Mouse (Mus musculus): ENCODE results near the gene Ntm. TPM values are rescaled to one million over a fixed set of nuclear protein-coding genes. Genes with fewer than 3 reads are reported as not detected.

Ntm gene
- polyA plus RNA-seq, 1 experiment from 2014 or later, result 26.5 TPM

DNA sequence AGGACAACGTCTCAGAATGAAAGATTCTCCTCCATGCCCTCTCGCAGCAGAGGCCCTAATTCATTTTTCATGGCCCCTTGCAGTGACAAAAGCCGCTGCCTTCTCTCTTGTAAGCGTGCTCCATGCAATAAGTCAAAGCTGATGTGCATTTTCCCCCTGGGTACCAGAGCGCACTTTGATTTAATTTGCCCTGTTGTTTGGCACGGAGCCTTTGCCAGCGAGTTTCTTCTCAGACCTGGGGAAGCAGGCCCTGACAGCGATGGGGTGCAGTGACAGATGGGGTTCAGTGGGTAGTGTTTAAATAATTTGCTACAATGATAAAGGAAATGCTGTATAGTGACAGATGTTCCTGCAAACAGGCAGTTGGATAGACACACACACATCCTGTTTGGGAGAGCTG lies 904.1 kb downstream of the Ntm start:
- H3K27me3 ChIP-seq, result no peaks in the 10 kb centered on the region
- no peak overlapping the region for H3K4me3 ChIP-seq
- H3K36me3 ChIP-seq, result no peaks in the 10 kb centered on the region
- H3K9me3 ChIP-seq (replicated peaks), result no peaks in the 10 kb centered on the region
- H3K27ac ChIP-seq, result no peak overlapping the region
- H3K9ac ChIP-seq, result no peak overlapping the region
- H3K4me2 ChIP-seq, result no peak overlapping the region
- no peaks in the 10 kb centered on the region for H3K4me1 ChIP-seq (replicated peaks)
- 82% methylated on average over 8 of the region's 8 CpGs for WGBS
- no peak for ATAC-seq (replicated peaks; ENCODE audit: insufficient number of reproducible peaks, insufficient read depth, low FRiP score, low read depth)

DNA sequence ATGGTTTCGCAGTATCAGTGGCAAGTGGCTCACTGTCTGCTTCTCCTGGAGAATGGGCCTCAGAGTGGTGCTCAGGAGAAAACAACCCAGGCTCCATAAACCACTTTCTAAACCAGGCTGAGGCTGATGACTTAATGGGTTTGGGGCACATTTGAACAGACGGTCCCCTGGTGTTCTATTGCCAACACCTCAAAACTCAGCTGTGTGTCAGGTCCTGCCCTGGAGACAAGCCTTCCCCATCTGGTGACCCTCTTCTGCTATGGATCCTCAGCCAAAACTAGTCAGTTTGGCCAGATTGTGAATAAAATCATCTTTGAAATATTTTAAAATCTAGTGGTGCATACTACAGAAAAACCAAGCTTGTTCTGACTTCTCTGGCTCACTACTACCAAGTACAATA lies 907.3 kb downstream of the Ntm start:
- H3K27me3 ChIP-seq, result no peaks in the 10 kb centered on the region
- no peak overlapping the region for H3K27ac ChIP-seq
- no peak overlapping the region for H3K4me2 ChIP-seq
- H3K9me3 ChIP-seq (replicated peaks), result no peaks in the 10 kb centered on the region
- no peak overlapping the region for H3K9ac ChIP-seq
- no peak for ATAC-seq (replicated peaks; ENCODE audit: insufficient number of reproducible peaks, insufficient read depth, low FRiP score, low read depth)
- no peaks in the 10 kb centered on the region for H3K36me3 ChIP-seq
- no peak overlapping the region for H3K4me3 ChIP-seq
- WGBS, result 87% methylated on average over 2 of the region's 2 CpGs
- H3K4me1 ChIP-seq (replicated peaks), result no peaks in the 10 kb centered on the region

DNA sequence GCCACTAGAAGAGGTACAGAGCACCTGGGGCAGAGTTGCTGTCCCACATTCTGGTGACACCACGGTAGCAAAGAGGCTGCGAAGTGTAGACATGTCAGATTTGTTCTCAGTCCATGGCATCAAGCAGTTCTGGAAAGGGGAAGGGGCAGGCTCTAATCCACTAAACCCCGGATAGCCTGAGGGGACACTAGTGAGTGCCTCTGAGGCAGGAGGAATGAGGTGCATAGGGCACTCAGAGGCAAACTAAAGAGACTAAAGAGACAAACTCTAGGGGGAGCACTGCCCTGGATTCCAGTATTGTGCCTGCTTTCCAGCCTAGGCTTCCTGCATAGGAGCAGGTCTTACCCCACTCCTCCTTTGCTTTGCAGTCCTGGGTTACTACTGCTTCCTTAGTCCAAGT lies 926.5 kb downstream of the Ntm start:
- Histone ChIP-seq H3K4me3 (no peak overlapping the region), H3K4me1 (replicated peaks) (no peaks in the 10 kb centered on the region; the same call in 1 of the 2 replicates), H3K9ac (no peak overlapping the region), H3K27me3 (no peaks in the 10 kb centered on the region), H3K9me3 (replicated peaks) (no peaks in the 10 kb centered on the region), H3K36me3 (no peaks in the 10 kb centered on the region), H3K27ac (no peak overlapping the region), H3K4me2 (no peak overlapping the region)
- WGBS, result 36% methylated on average over 3 of the region's 3 CpGs
- ATAC-seq (replicated peaks; ENCODE audit: insufficient number of reproducible peaks, insufficient read depth, low FRiP score, low read depth), result no peak

DNA sequence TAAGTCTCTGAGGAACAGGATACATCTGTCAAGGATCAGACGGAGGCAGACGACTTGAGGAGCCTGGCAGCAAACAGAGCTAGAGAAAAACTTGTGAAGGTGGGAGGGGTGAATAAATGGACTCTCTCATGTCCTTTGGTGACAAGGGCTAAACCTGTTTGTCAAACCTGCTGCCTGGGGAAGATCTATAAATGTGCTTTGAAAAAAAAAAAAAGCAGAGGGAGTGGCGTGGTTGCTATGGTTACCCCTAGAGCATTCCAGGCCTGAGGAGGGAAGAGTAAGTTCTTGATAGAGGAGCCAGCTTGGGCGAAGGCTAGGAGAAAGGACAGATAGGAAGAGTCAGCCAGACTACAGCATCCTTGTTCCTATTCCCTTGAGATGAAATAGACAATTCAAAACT lies 926.9 kb downstream of the Ntm start:
- no peaks in the 10 kb centered on the region for H3K36me3 ChIP-seq
- WGBS, result 27% methylated on average over 4 of the region's 4 CpGs
- ATAC-seq (replicated peaks; ENCODE audit: insufficient number of reproducible peaks, insufficient read depth, low FRiP score, low read depth), result no peak
- H3K9ac ChIP-seq, result no peak overlapping the region
- H3K9me3 ChIP-seq (replicated peaks), result no peaks in the 10 kb centered on the region
- no peak overlapping the region for H3K4me3 ChIP-seq
- no peaks in the 10 kb centered on the region; the same call in 1 of the 2 replicates for H3K4me1 ChIP-seq (replicated peaks)
- H3K27me3 ChIP-seq, result no peaks in the 10 kb centered on the region
- no peak overlapping the region for H3K4me2 ChIP-seq
- no peak overlapping the region for H3K27ac ChIP-seq

DNA sequence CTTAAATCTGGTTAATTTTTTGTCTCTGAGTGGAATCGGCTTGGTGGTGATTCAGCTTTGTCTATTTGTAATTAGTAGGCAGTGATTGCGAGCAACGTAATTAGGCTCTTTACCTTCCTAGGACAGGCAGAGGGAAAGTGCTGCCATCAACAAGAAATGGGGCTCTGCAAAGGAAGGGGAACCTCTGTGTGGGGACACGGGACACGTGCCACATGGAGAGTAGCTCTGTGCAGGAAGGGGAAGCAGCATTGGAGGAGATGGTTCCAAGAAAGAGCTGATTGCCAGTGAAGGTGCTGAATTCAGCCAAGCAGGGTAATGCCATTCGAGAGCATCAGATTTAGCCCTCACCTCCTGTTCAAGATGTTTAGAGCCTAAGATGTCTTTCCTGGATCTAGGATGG lies 936.5 kb downstream of the Ntm start:
- ATAC-seq (replicated peaks; ENCODE audit: insufficient number of reproducible peaks, insufficient read depth, low FRiP score, low read depth), result no peak
- Histone ChIP-seq H3K27me3 (no peaks in the 10 kb centered on the region), H3K4me3 (no peak overlapping the region), H3K27ac (peak overlapping the region; percentile 36), H3K4me1 (replicated peaks) (peaks cover 26% of the 10 kb centered on the region), H3K9ac (no peak overlapping the region), H3K9me3 (replicated peaks) (no peaks in the 10 kb centered on the region), H3K36me3 (no peaks in the 10 kb centered on the region), H3K4me2 (no peak overlapping the region)
- 79% methylated on average over 6 of the region's 6 CpGs for WGBS

DNA sequence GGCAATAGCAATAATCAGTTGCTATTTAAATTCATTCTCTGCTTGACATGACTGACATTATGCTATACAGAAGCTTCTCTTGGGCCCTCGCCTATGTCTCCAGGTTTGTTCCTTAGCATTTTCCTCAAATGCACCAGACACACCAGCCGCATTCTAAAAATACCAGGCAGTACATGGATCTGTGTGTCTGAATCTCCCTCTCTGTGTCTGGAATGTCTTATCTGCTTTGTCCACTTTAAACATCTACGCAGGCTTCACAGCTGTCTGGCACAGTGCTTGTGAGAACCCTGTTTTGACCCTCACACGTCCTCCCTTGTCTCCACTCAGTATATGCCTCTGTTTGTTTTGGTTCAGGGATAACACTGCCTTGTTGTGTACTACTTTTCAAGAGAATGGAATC lies 937.3 kb downstream of the Ntm start:
- ATAC-seq (replicated peaks; ENCODE audit: insufficient number of reproducible peaks, insufficient read depth, low FRiP score, low read depth), result peak; percentile 80; the same call in 1 of the 2 replicates

DNA sequence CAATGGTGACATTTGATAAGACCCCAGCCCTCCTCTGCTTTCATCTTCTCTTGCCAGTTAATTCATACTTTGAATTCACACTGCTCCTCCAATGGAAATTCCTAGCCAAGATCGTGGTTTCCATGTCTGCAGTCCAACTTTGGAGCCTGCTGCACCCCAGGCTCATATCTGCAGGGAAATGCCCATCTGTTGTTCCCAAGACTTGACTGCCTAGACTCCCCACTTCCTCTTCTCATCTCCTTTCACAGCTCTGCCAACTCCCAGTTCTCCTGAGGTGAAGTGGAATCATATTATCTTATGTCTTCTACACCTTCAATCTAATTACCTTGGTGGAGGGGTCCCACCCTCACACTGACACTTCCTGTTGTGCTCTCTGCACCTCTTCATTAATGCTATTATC lies 937.8 kb downstream of the Ntm start:
- Histone ChIP-seq H3K27me3 (no peaks in the 10 kb centered on the region), H3K4me3 (no peak overlapping the region), H3K9me3 (replicated peaks) (no peaks in the 10 kb centered on the region), H3K36me3 (no peaks in the 10 kb centered on the region), H3K9ac (no peak overlapping the region), H3K4me1 (replicated peaks) (peaks cover 26% of the 10 kb centered on the region), H3K27ac (peak overlapping the region; percentile 62), H3K4me2 (no peak overlapping the region)
- no peak for ATAC-seq (replicated peaks; ENCODE audit: insufficient number of reproducible peaks, insufficient read depth, low FRiP score, low read depth)
- 45% methylated on average over 1 of the region's 1 CpGs for WGBS

More for the DNA sequence above, 937.3 kb downstream of the Ntm start:
- Histone ChIP-seq H3K9me3 (replicated peaks) (no peaks in the 10 kb centered on the region), H3K4me2 (no peak overlapping the region), H3K4me3 (no peak overlapping the region), H3K4me1 (replicated peaks) (peaks cover 26% of the 10 kb centered on the region), H3K36me3 (no peaks in the 10 kb centered on the region), H3K9ac (no peak overlapping the region), H3K27ac (peak overlapping the region; percentile 62), H3K27me3 (no peaks in the 10 kb centered on the region)
- WGBS, result 24% methylated on average over 4 of the region's 4 CpGs

DNA sequence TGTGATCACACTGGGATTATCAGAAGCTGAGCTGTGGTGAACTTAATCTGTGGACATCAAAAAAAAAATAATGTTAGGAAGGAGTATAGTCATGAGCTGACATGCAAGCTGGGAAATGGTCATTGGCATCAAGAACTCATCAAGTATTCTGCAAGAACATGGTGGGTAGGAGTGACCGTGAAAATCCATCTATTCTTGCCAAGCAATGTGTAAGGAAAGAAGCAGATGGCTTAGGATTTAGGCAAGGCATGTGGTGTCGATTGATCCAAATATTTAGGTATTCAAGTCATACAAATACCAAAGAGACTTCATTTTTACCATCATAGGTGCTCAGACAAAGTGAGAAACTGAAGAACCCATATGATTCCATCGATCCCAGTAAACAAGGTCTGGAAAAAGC lies 946.1 kb downstream of the Ntm start:
- no peak overlapping the region for H3K4me3 ChIP-seq
- no peak overlapping the region for H3K9ac ChIP-seq
- 90% methylated on average over 3 of the region's 3 CpGs for WGBS
- no peaks in the 10 kb centered on the region for H3K9me3 ChIP-seq (replicated peaks)
- no peak overlapping the region for H3K4me2 ChIP-seq
- ATAC-seq (replicated peaks; ENCODE audit: insufficient number of reproducible peaks, insufficient read depth, low FRiP score, low read depth), result no peak
- no peaks in the 10 kb centered on the region; the same call in 1 of the 2 replicates for H3K4me1 ChIP-seq (replicated peaks)
- H3K36me3 ChIP-seq, result no peaks in the 10 kb centered on the region
- H3K27me3 ChIP-seq, result no peaks in the 10 kb centered on the region
- H3K27ac ChIP-seq, result no peak overlapping the region

DNA sequence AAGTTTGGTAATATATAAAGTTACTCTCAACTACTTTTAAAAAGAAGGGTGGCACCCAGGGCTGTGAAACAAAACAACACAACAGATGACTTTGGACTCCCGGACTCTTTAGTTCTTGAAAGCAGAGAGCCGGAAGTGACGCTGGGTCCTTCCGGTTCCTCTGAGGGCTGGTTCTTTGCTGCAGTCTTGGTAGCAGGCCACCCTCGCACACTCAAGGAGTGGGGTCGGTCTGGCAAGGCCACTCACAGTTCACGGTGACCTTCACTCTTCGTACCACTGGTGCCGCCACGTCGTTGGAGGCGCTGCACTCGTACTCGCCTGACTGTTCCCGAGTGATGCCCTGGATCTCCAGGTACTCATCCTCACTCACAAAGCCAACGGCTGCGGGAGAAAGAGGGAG lies 949.1 kb downstream of the Ntm start:
- Histone ChIP-seq H3K36me3 (no peaks in the 10 kb centered on the region), H3K9me3 (replicated peaks) (no peaks in the 10 kb centered on the region), H3K9ac (no peak overlapping the region), H3K4me2 (no peak overlapping the region), H3K27ac (no peak overlapping the region), H3K4me3 (no peak overlapping the region), H3K27me3 (no peaks in the 10 kb centered on the region), H3K4me1 (replicated peaks) (peaks cover 4% of the 10 kb centered on the region; the same call in 1 of the 2 replicates)
- no peak for ATAC-seq (replicated peaks; ENCODE audit: insufficient number of reproducible peaks, insufficient read depth, low FRiP score, low read depth)
- 86% methylated on average over 17 of the region's 17 CpGs for WGBS

DNA sequence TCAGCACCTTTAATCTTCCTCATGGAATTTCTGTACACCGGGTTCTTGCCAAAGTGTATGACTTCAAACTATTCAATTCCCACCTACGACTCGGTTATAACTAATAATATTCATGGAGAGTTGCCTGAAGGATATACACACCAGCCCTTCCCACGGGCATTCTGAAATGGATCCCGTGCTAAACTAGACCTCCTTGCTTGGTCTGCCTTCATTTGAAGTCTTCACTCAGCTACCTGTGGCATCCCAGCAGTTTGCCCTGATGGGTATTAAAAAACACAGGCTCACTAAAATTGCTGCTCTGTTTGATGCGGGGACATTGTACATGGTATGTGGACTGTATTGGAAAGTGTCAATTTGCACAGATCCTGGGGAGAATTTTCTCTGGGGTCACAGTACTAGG lies 950.4 kb downstream of the Ntm start:
- no peak overlapping the region for H3K4me2 ChIP-seq
- H3K9me3 ChIP-seq (replicated peaks), result no peaks in the 10 kb centered on the region
- no peak overlapping the region for H3K27ac ChIP-seq
- 86% methylated on average over 6 of the region's 6 CpGs for WGBS
- peaks cover 4% of the 10 kb centered on the region; the same call in 1 of the 2 replicates for H3K4me1 ChIP-seq (replicated peaks)
- no peaks in the 10 kb centered on the region for H3K36me3 ChIP-seq
- H3K27me3 ChIP-seq, result no peaks in the 10 kb centered on the region
- no peak for ATAC-seq (replicated peaks; ENCODE audit: insufficient number of reproducible peaks, insufficient read depth, low FRiP score, low read depth)
- H3K9ac ChIP-seq, result no peak overlapping the region
- H3K4me3 ChIP-seq, result no peak overlapping the region

DNA sequence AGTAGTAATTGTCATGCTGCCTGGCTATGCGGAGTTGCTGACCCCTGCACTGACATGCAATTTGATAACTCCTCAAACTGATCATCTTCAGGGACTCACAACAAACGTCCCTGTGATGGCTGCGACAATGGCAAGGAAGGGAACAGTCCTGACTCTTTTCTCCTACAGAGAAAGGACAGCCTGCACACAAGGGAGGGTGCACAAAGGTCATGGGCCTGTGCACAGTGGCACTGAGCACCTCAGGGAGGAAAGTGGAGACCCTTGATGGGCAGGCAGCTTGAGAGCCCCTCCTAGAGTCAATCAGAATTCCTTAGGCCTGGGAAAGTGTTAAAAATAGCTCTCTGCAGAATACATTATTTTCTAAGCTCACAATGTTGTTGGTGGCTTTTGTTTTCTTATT lies 951.5 kb downstream of the Ntm start:
- Histone ChIP-seq H3K36me3 (no peaks in the 10 kb centered on the region), H3K27me3 (no peaks in the 10 kb centered on the region), H3K27ac (no peak overlapping the region), H3K4me2 (no peak overlapping the region), H3K4me3 (no peak overlapping the region), H3K9ac (no peak overlapping the region), H3K9me3 (replicated peaks) (no peaks in the 10 kb centered on the region), H3K4me1 (replicated peaks) (peaks cover 4% of the 10 kb centered on the region; the same call in 1 of the 2 replicates)
- ATAC-seq (replicated peaks; ENCODE audit: insufficient number of reproducible peaks, insufficient read depth, low FRiP score, low read depth), result no peak
- WGBS, result 51% methylated on average over 3 of the region's 3 CpGs

DNA sequence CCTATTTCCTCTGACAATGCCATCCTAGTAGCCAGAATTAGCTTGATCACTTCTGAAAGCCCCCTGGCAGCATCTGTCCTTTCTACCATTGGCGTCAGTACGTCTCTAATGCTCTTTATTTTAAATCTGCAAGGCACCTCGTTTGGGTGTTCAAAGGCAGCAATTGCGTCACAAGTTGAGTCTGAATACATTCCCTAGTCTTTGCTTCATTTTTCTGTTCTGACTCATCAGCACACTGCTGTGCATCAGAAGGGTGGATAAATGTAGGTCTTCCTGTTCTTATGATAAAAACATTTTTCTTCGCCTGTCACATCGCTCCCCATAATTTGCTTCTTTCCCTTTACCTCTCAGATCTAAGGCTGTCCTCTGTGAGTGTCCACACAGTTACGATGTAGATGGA lies 958.4 kb downstream of the Ntm start:
- Histone ChIP-seq H3K27ac (no peak overlapping the region), H3K4me3 (no peak overlapping the region), H3K9ac (no peak overlapping the region), H3K27me3 (no peaks in the 10 kb centered on the region), H3K36me3 (no peaks in the 10 kb centered on the region), H3K4me1 (replicated peaks) (no peaks in the 10 kb centered on the region), H3K9me3 (replicated peaks) (no peaks in the 10 kb centered on the region), H3K4me2 (no peak overlapping the region)
- ATAC-seq (replicated peaks; ENCODE audit: insufficient number of reproducible peaks, insufficient read depth, low FRiP score, low read depth), result no peak
- WGBS, result 77% methylated on average over 7 of the region's 7 CpGs

Measured in heart, embryonic 15.5 days (tissue).